Mouse (Mus musculus) adrenal gland, adult 2 months (tissue): ENCODE measurements at regions not wholly inside any gene's neighbourhood (a gene's known extent, or its start where the extent isn't known, plus 50 kb on each side); places are given as distances from the start of the nearest gene placed in this dataset.
"Not testable (repeated sequence)": the region's sequence is repeated elsewhere in the genome, so short reads cannot be mapped to it uniquely, and the experiment has no call there.

Experiments used
- DNase-seq: peaks from one replicate; pipeline ENCODE4 v3.0.0; 2021

GRCm38 (mm10) chr17:26335551-26335950 lies 79.1 kb upstream of the Neurl1b start:
- DNase-seq: no peak

DNA sequence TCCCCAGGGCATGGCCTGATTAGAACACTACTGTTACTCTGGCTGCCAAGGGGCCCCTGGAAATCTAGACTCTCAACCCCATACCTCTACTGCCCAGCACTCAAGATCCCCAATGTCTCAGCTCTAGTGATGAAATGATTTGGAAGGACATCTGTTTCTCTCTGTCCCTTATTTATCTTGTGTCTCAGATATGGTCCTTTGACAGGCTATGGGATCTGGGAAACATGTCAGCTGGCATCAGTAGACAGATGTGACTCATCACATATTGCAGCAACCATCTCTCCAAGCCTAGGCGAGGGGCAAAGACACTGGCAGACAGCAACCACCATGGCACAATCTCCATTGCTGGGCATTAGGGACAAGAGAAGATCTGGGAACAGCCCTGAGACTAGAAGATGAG lies 78.6 kb upstream of the Neurl1b start:
- DNase-seq: no peak

DNA sequence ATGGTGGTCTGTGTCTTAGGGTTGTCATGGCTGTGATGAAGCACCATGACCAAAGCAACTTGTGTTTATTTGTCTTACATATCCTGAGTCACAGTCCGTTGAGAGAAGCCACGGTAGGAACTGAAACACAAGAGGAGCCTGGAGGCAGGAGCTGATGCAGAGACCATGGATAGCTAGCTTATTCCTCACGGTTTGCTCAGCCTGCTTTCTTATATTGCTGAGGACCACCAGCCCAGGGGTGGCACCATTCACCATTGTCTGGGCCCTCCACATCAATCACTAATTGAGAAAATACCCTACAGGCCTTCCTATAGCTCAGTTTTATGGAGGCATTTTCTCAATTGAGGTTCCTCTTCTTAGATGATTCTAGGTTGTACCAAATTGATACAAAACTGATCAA lies 77.5 kb upstream of the Neurl1b start:
- no peak for DNase-seq

GRCm38 (mm10) chr17:26345436-26345835 lies 69.2 kb upstream of the Neurl1b start:
- not testable (repeated sequence) for DNase-seq

DNA sequence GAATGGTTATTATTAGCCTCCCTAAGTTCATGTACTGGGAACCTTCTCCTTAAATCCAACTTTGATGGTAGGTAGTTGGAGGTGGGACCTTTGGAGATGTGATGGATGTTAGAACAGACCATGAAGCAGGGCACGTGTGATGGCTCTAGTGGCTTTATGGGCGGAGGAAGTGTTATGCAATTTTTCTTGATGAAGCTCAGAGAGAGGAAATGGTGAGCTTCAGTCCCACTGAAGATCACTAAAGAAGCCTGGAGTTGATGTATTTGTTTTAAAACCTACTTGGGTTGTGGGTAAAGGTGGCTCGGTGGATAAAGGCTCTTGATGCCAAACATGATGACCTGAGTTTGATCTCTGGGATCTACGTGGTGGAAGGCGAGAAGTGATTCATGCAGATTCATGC lies 66.5 kb upstream of the Neurl1b start:
- DNase-seq: no peak

- no peak for DNase-seq
Measured at GRCm38 (mm10) chr17:26349741-26350140, 64.9 kb upstream of the Neurl1b start.

DNA sequence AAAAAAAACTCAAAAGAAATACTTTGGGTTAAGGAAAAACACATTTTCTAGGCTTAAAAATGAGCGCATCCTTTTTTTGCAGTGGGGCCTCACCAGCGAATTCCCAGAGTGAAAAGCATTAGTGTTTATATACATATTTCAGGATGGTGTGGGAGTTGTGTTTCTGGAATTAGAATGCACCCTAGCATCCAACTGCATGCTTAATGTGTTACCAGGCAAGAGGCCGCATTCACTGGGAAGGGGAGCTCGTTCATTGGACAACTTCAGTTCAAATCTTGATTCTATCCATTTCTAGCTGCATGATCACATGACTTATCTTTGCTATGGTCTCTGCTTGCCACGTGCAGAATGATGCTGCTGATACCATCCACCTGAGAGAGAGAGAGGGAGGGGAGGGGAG lies 64.4 kb upstream of the Neurl1b start:
- DNase-seq: no peak

DNA sequence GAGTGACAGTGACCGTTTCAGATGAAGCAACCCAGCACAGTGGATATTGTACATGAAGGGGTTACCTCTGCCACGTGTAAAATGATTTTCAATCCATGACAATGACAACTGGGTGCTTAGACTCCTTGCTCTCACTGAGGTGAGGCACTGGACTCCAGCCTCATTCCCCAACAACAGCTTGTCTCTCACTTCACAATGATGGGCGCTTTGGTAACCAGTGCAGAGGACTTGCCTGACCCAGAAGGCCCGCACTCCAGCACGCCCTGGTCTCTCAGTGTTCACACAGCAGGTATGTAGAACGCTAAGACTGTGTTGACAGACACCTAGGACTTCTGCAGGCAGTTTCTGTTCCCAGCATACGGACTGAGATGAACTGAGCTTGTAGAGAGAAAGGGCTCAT lies 62.6 kb upstream of the Neurl1b start:
- no peak for DNase-seq

- no peak for DNase-seq
Measured at GRCm38 (mm10) chr17:26352712-26353111, 61.9 kb upstream of the Neurl1b start.

- DNase-seq: no peak
Measured at GRCm38 (mm10) chr17:26354431-26354830, 60.2 kb upstream of the Neurl1b start.

GRCm38 (mm10) chr17:26355301-26355700 lies 59.3 kb upstream of the Neurl1b start:
- no peak for DNase-seq

DNA sequence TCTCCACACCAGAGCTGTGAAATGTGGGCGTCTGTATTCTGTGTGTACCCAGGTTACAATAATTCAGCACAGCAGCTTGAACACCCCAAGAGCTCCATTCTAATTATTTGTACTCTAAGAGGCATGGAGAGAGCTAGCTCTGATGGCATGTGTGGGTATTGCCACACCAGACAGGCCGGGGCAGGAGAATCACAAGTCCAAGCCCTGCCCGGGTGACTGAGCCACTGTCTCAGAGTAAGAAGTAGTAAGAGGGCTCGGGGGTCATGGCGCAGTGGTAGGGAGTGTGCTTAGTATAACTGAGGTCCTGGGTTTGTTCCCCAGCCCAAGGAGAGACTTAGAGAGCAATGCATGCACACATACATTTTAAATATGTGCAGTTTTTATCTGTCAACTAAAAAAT lies 57.7 kb upstream of the Neurl1b start:
- DNase-seq: no peak

DNA sequence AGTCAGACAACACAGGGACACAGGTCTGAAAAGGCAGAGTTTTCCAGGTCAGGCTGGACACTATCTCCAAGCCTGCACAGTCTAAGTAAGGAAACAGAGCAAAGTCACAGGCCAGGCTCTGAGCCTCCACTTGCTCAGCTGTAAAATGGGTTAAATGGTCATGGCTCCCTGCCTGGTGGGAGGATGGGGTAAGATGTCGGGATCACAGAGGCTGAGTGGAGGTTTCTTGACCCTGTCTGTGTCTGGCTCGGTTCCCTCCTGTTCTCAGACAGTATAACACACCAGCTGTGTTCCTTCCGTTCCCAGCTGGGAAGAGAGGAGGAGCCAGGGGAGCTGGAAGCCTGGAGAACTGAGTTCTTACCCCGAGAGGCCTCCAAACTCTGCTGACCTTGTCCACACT lies 56.8 kb upstream of the Neurl1b start:
- DNase-seq: peak; percentile 38

GRCm38 (mm10) chr17:26360711-26361110 lies 53.9 kb upstream of the Neurl1b start:
- DNase-seq: no peak

DNA sequence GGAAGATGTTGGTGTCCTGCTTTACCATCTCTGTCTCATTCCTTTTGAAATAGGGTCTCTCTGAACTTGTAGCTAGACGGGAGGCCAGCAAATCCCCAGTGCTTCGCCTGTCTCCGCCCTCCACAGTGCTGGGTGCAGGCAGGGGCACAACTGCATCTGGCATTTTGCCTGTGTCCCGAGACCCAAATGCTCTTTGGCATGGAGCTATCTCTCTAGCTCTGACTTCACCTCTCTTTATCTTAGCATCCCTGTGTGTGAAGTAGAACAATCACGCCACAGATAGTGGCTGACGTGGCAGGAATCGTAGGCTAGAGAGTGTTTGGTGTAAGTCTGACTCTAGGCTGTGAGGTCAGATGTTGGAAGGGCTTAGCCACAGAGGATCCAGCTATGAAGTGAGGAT lies 53.2 kb upstream of the Neurl1b start:
- DNase-seq: no peak

- no peak for DNase-seq
Measured at GRCm38 (mm10) chr17:26361992-26362391, 52.6 kb upstream of the Neurl1b start.

DNA sequence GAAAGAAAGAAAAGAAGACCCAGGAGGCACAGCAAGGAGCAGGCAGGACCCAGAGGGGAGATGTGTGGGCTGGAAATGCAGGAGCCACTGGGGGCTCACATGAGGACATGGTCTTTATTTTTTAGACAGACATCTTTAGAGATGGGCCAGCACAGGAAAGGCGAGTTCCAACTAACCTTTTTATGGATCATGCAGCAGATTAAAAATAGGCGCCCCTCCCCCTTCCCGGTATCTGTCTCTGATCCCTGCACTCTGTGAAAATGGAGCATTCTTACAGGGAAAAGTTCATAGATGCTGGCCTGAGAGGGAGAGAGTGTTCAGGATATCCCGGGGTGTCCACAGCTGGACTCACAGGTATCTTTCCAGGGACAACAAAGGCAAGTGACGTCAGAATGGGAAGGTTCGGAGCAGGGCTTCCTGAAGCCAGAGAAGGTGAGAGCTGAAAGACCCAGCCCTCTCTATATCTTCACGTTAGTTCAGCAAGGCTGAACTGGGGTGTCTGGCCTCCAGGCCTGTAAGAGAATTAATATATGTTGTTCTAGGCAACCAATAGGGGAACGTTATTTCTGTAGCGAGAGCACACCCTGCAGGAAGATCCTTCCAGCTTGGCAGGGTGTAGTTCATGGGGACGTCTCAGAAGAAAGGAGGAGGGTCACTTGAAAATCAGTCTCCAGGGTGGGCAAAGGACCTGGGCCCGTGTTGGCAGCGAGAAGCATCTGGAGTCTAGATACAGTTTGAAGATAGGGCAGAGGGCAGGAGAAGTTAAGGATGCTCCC lies 51.9 kb upstream of the Neurl1b start:
- no peak for DNase-seq

- DNase-seq: no peak
Measured at GRCm38 (mm10) chr17:26363853-26364532, 50.6 kb upstream of the Neurl1b start.
